Mouse (Mus musculus) testis, adult 2 months (tissue): ENCODE measurements around the gene Gpx4. TPM values are rescaled to one million over a fixed set of nuclear protein-coding genes. Genes with fewer than 3 reads are reported as not detected.
A peak's percentile ranks its signal among the peaks of the same experiment; 100 is the strongest.

ENCODE experiments used
- H3K27ac ChIP-seq: fragments of 200-500 bp; 2 replicates; pipeline ENCODE4 v1.5.1; 2012; ENCODE audit warnings: low read depth, low read length; ENCODE audit not compliant: control insufficient read depth, insufficient read depth
- H3K27me3 ChIP-seq: fragments of 200-500 bp; 2 replicates; pipeline ENCODE4 v1.6.1; 2012; ENCODE audit warnings: mild to moderate bottlenecking, low read length, moderate library complexity; ENCODE audit not compliant: control insufficient read depth, insufficient read depth
- H3K36me3 ChIP-seq: fragments of 200-500 bp; 2 replicates; pipeline ENCODE4 v1.6.1; 2012; ENCODE audit warnings: mild to moderate bottlenecking, low read length; ENCODE audit not compliant: control insufficient read depth, insufficient read depth
- H3K4me1 ChIP-seq: fragments of 200-500 bp; 2 replicates; pipeline ENCODE4 v1.6.1; 2012; ENCODE audit warnings: low read length; ENCODE audit not compliant: control insufficient read depth, insufficient read depth
- H3K4me3 ChIP-seq: fragments of 200-500 bp; 2 replicates; pipeline ENCODE4 v1.5.1; 2012; ENCODE audit warnings: low read depth, mild to moderate bottlenecking, low read length, moderate library complexity, mixed read lengths; ENCODE audit not compliant: control insufficient read depth
- CTCF ChIP-seq: fragments of 200-500 bp; IDR thresholded peaks from 2 replicates; pipeline ENCODE4 v1.5.1; 2012; ENCODE audit warnings: low read depth, mild to moderate bottlenecking, inconsistent platforms, low read length, moderate library complexity; ENCODE audit not compliant: control insufficient read depth, insufficient read depth, insufficient replicate concordance
- POLR2A ChIP-seq: fragments of 200-500 bp; IDR thresholded peaks from 2 replicates; pipeline ENCODE4 v1.6.1; 2012; ENCODE audit warnings: low read depth, mild to moderate bottlenecking, inconsistent platforms, low read length, moderate library complexity; ENCODE audit not compliant: control insufficient read depth
- polyA plus RNA-seq: library from polyadenylated mRNA; depleted of rRNA; stranded (reverse); fragments of >200 nt; gene quantifications from 2 replicates; pipeline ENCODE4 v1.2.3, GENCODE M21; 2012; rRNA removed

Gpx4 gene
- polyA plus RNA-seq = 3,516 and 3,720 TPM in 2 replicates

GRCm38 (mm10) chr10:80047041-80047565 is at the start of gene Gpx4:
TSS of gene Gpx4 (plus strand) at chr10:80047166.
- Histone ChIP-seq H3K27me3 (no peaks in the 10 kb centered on the region), H3K4me3 (no peak within 1 kb of the TSS), H3K36me3 (no peaks in the 10 kb centered on the region), H3K4me1 (peaks cover 10% of the 10 kb centered on the region), H3K27ac (no peak within 1 kb of the TSS)
- no peak for TF ChIP-seq POLR2A
- TF ChIP-seq CTCF = no peak

- Histone ChIP-seq H3K36me3 (no peaks in the 10 kb centered on the region), H3K4me1 (peaks cover 26% of the 10 kb centered on the region), H3K4me3 (peak overlapping the region; percentile 48), H3K27ac (no peak overlapping the region), H3K27me3 (no peaks in the 10 kb centered on the region)
- TF ChIP-seq POLR2A (no peak), CTCF (no peak)
These were observed 49.1 kb upstream of the Gpx4 start for GRCm38 (mm10) chr10:79997819-79998218.

GRCm38 (mm10) chr10:80001945-80002344 is 45.0 kb upstream of the Gpx4 start:
- Histone ChIP-seq H3K4me1 (peaks cover 21% of the 10 kb centered on the region), H3K27me3 (no peaks in the 10 kb centered on the region), H3K27ac (no peak overlapping the region), H3K36me3 (no peaks in the 10 kb centered on the region), H3K4me3 (no peak overlapping the region)
- TF ChIP-seq POLR2A = no peak
- TF ChIP-seq CTCF = no peak

- TF ChIP-seq CTCF = no peak
- TF ChIP-seq POLR2A = no peak
- Histone ChIP-seq H3K4me3 (no peak overlapping the region), H3K4me1 (peaks cover 13% of the 10 kb centered on the region), H3K27me3 (no peaks in the 10 kb centered on the region), H3K36me3 (no peaks in the 10 kb centered on the region), H3K27ac (no peak overlapping the region)
These were observed 44.1 kb upstream of the Gpx4 start for GRCm38 (mm10) chr10:80002829-80003228.

GRCm38 (mm10) chr10:80003374-80004232 is 43.4 kb upstream of the Gpx4 start:
- Histone ChIP-seq H3K27ac (no peak overlapping the region), H3K27me3 (no peaks in the 10 kb centered on the region), H3K4me3 (no peak overlapping the region), H3K36me3 (no peaks in the 10 kb centered on the region), H3K4me1 (peaks cover 7% of the 10 kb centered on the region)
- no peak for TF ChIP-seq CTCF
- TF ChIP-seq POLR2A = no peak

DNA sequence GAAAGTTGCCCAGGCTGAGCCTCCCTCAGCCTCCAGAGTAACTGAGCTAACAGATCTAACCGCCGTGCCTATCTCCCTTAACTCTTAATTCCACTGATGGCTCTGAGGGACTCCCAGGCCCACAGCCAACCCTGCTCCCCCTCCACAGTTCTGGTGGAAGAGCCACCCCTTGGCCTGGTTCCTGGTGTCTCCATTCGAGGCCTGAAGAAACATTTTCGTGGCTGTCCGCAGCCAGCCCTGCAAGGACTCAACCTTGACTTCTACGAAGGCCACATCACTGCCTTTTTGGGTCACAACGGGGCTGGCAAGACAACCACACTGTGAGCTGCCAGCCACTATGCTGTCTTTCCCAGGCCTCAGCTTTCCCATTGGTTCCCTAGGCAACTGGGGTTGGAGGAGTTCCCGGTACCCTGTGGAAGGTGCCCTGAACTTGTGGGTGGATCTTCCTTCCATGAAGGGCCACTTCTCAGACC is 42.7 kb upstream of the Gpx4 start:
- no peak for TF ChIP-seq CTCF
- TF ChIP-seq POLR2A = no peak
- no peak overlapping the region for H3K27ac ChIP-seq
- no peak overlapping the region for H3K4me3 ChIP-seq
- H3K27me3 ChIP-seq = no peaks in the 10 kb centered on the region
- no peaks in the 10 kb centered on the region for H3K36me3 ChIP-seq
- H3K4me1 ChIP-seq = peaks cover 7% of the 10 kb centered on the region

DNA sequence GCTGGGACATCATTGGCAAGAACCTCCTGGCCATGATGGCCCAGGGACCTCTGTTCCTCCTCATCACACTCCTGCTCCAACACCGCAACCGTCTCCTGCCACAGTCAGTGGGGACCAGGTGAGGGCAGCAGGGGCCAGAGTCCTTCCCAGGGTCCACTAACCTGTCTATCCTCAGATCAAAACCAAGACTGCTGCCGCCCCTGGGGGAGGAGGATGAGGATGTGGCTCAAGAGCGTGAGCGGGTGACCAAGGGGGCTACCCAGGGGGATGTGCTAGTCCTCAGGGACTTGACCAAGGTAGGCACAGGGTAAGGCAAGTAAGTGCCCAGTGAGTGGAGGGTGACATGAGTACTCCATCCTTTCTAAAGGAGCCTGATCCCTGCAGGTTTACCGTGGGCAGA is 35.2 kb upstream of the Gpx4 start:
- H3K4me3 ChIP-seq = no peak overlapping the region
- H3K27ac ChIP-seq = no peak overlapping the region
- H3K36me3 ChIP-seq = no peaks in the 10 kb centered on the region
- no peaks in the 10 kb centered on the region for H3K27me3 ChIP-seq
- H3K4me1 ChIP-seq = no peaks in the 10 kb centered on the region
- TF ChIP-seq POLR2A (no peak), CTCF (no peak)
